Mouse (Mus musculus): ENCODE measurements around the gene Plxnb2. TPM values are rescaled to one million over a fixed set of nuclear protein-coding genes. Genes with fewer than 3 reads are reported as not detected.

The Plxnb2 gene
- polyA plus RNA-seq, 1 experiment = 206 TPM

- peaks cover 71% of the 10 kb centered on the region for H3K36me3 ChIP-seq (ENCODE audit: control insufficient read depth, insufficient read depth)
- H3K27me3 ChIP-seq (ENCODE audit: control insufficient read depth, insufficient read depth, insufficient read length) = no peaks in the 10 kb centered on the region
- TF ChIP-seq CTCF (IDR thresholded peaks at IDR 0.05; ENCODE audit: control insufficient read depth, insufficient read depth, insufficient read length) (no peak), MAX (IDR thresholded peaks at IDR 0.05) (peak; percentile 60)
- peak overlapping the region; percentile 67 for H3ac ChIP-seq (ENCODE audit: control insufficient read depth, insufficient read length, low read depth)
- H3K79me3 ChIP-seq (ENCODE audit: low read depth) = peaks cover 60% of the 10 kb centered on the region
- peaks cover 84% of the 10 kb centered on the region for H3K79me2 ChIP-seq (ENCODE audit: control insufficient read depth, insufficient read depth)
- H3K4me3 ChIP-seq (ENCODE audit: insufficient read depth, poor library complexity, severe bottlenecking) = no peak overlapping the region
Observed at GRCm38 (mm10) chr15:89169431-89169830, 11.2 kb downstream of the Plxnb2 start.

GRCm38 (mm10) chr15:89168922-89169321, 11.7 kb downstream of the Plxnb2 start:
- H3K4me3 ChIP-seq (ENCODE audit: insufficient read depth, poor library complexity, severe bottlenecking) = no peak overlapping the region

GRCm38 (mm10) chr15:89165478-89165877, 15.1 kb downstream of the Plxnb2 start:
- peaks cover 44% of the 10 kb centered on the region for H3K79me2 ChIP-seq (ENCODE audit: control insufficient read depth, insufficient read depth)
- no peak overlapping the region for H3K4me3 ChIP-seq (ENCODE audit: insufficient read depth, poor library complexity, severe bottlenecking)
- no peaks in the 10 kb centered on the region for H3K27me3 ChIP-seq (ENCODE audit: control insufficient read depth, insufficient read depth, insufficient read length)
- no peak overlapping the region for H3ac ChIP-seq (ENCODE audit: control insufficient read depth, insufficient read length, low read depth)
- TF ChIP-seq USF1 (IDR thresholded peaks at IDR 0.05; ENCODE audit: low read depth) = no peak
- TF ChIP-seq MYOG (IDR thresholded peaks at IDR 0.05; ENCODE audit: control insufficient read depth, extremely low read depth, insufficient read length) = no peak
- TF ChIP-seq FOSL1 (IDR thresholded peaks at IDR 0.05; ENCODE audit: insufficient read depth, low read length, poor library complexity, severe bottlenecking) = no peak
- TF ChIP-seq MAX (IDR thresholded peaks at IDR 0.05) = no peak
- no peak for TF ChIP-seq MYOD1 (IDR thresholded peaks at IDR 0.05; ENCODE audit: control insufficient read depth, insufficient read length, low read depth)
- no peak for TF ChIP-seq CEBPB (IDR thresholded peaks at IDR 0.05; ENCODE audit: low read depth)
- TF ChIP-seq CTCF (IDR thresholded peaks at IDR 0.05; ENCODE audit: control insufficient read depth, insufficient read depth, insufficient read length) = no peak
- peaks cover 91% of the 10 kb centered on the region for H3K36me3 ChIP-seq (ENCODE audit: control insufficient read depth, insufficient read depth)
- peaks cover 24% of the 10 kb centered on the region for H3K79me3 ChIP-seq (ENCODE audit: low read depth)

More at GRCm38 (mm10) chr15:89168922-89169321, 11.7 kb downstream of the Plxnb2 start:
- peak overlapping the region; percentile 67 for H3ac ChIP-seq (ENCODE audit: control insufficient read depth, insufficient read length, low read depth)
- peaks cover 71% of the 10 kb centered on the region for H3K36me3 ChIP-seq (ENCODE audit: control insufficient read depth, insufficient read depth)
- H3K79me3 ChIP-seq (ENCODE audit: low read depth) = peaks cover 55% of the 10 kb centered on the region
- H3K79me2 ChIP-seq (ENCODE audit: control insufficient read depth, insufficient read depth) = peaks cover 78% of the 10 kb centered on the region
- no peak for TF ChIP-seq USF1 (IDR thresholded peaks at IDR 0.05; ENCODE audit: low read depth)
- no peak for TF ChIP-seq MYOD1 (IDR thresholded peaks at IDR 0.05; ENCODE audit: control insufficient read depth, insufficient read length, low read depth)
- no peaks in the 10 kb centered on the region for H3K27me3 ChIP-seq (ENCODE audit: control insufficient read depth, insufficient read depth, insufficient read length)

- no peak overlapping the region for H3ac ChIP-seq (ENCODE audit: control insufficient read depth, insufficient read length, low read depth)
- no peak for TF ChIP-seq MYOD1 (IDR thresholded peaks at IDR 0.05; ENCODE audit: control insufficient read depth, insufficient read length, low read depth)
- TF ChIP-seq CEBPB (IDR thresholded peaks at IDR 0.05; ENCODE audit: low read depth) = no peak
- no peak for TF ChIP-seq MYOG (IDR thresholded peaks at IDR 0.05; ENCODE audit: control insufficient read depth, extremely low read depth, insufficient read length)
- no peak for TF ChIP-seq CTCF (IDR thresholded peaks at IDR 0.05; ENCODE audit: control insufficient read depth, insufficient read depth, insufficient read length)
- TF ChIP-seq MAX (IDR thresholded peaks at IDR 0.05) = no peak
- peaks cover 3% of the 10 kb centered on the region for H3K79me2 ChIP-seq (ENCODE audit: control insufficient read depth, insufficient read depth)
- H3K36me3 ChIP-seq (ENCODE audit: control insufficient read depth, insufficient read depth) = peaks cover 94% of the 10 kb centered on the region
- no peak overlapping the region for H3K4me3 ChIP-seq (ENCODE audit: insufficient read depth, poor library complexity, severe bottlenecking)
- H3K27me3 ChIP-seq (ENCODE audit: control insufficient read depth, insufficient read depth, insufficient read length) = no peaks in the 10 kb centered on the region
- H3K79me3 ChIP-seq (ENCODE audit: low read depth) = no peaks in the 10 kb centered on the region
Observed at GRCm38 (mm10) chr15:89161397-89161796, 19.2 kb downstream of the Plxnb2 start.

GRCm38 (mm10) chr15:89158516-89158915, 22.1 kb downstream of the Plxnb2 start:
- Histone ChIP-seq H3K79me3 (ENCODE audit: low read depth) (no peaks in the 10 kb centered on the region), H3K27me3 (ENCODE audit: control insufficient read depth, insufficient read depth, insufficient read length) (no peaks in the 10 kb centered on the region), H3K79me2 (ENCODE audit: control insufficient read depth, insufficient read depth) (no peaks in the 10 kb centered on the region)

GRCm38 (mm10) chr15:89157954-89158353, 22.6 kb downstream of the Plxnb2 start:
- H3K79me2 ChIP-seq (ENCODE audit: control insufficient read depth, insufficient read depth) = no peaks in the 10 kb centered on the region
- peaks cover 87% of the 10 kb centered on the region for H3K36me3 ChIP-seq (ENCODE audit: control insufficient read depth, insufficient read depth)
- H3ac ChIP-seq (ENCODE audit: control insufficient read depth, insufficient read length, low read depth) = no peak overlapping the region
- H3K79me3 ChIP-seq (ENCODE audit: low read depth) = no peaks in the 10 kb centered on the region
- TF ChIP-seq USF1 (IDR thresholded peaks at IDR 0.05; ENCODE audit: low read depth) (no peak), CTCF (IDR thresholded peaks at IDR 0.05; ENCODE audit: control insufficient read depth, insufficient read depth, insufficient read length) (peak; percentile 75), MYOD1 (IDR thresholded peaks at IDR 0.05; ENCODE audit: control insufficient read depth, insufficient read length, low read depth) (no peak)
- no peak overlapping the region for H3K4me3 ChIP-seq (ENCODE audit: insufficient read depth, poor library complexity, severe bottlenecking)
- H3K27me3 ChIP-seq (ENCODE audit: control insufficient read depth, insufficient read depth, insufficient read length) = no peaks in the 10 kb centered on the region

More at GRCm38 (mm10) chr15:89158516-89158915, 22.1 kb downstream of the Plxnb2 start:
- Histone ChIP-seq H3ac (ENCODE audit: control insufficient read depth, insufficient read length, low read depth) (no peak overlapping the region), H3K36me3 (ENCODE audit: control insufficient read depth, insufficient read depth) (peaks cover 93% of the 10 kb centered on the region), H3K4me3 (ENCODE audit: insufficient read depth, poor library complexity, severe bottlenecking) (no peak overlapping the region)
- TF ChIP-seq MYOG (IDR thresholded peaks at IDR 0.05; ENCODE audit: control insufficient read depth, extremely low read depth, insufficient read length) = no peak
- TF ChIP-seq CTCF (IDR thresholded peaks at IDR 0.05; ENCODE audit: control insufficient read depth, insufficient read depth, insufficient read length) = no peak
- no peak for TF ChIP-seq USF1 (IDR thresholded peaks at IDR 0.05; ENCODE audit: low read depth)
- no peak for TF ChIP-seq FOSL1 (IDR thresholded peaks at IDR 0.05; ENCODE audit: insufficient read depth, low read length, poor library complexity, severe bottlenecking)
- no peak for TF ChIP-seq MYOD1 (IDR thresholded peaks at IDR 0.05; ENCODE audit: control insufficient read depth, insufficient read length, low read depth)
- no peak for TF ChIP-seq MAX (IDR thresholded peaks at IDR 0.05)
- no peak for TF ChIP-seq CEBPB (IDR thresholded peaks at IDR 0.05; ENCODE audit: low read depth)
